Mouse (Mus musculus) thymus, postnatal 10 days (tissue): Measurements from ENCODE around the gene Mtch1.
A peak's percentile ranks its signal among the peaks of the same experiment; 100 is the strongest.

Experiments
- DNase-seq, 2 experiments: peaks; one replicate each; pipeline ENCODE4 v3.0.0; 2021; ENCODE audit warnings: low spot score in 2 of 2

Mtch1 gene

DNA sequence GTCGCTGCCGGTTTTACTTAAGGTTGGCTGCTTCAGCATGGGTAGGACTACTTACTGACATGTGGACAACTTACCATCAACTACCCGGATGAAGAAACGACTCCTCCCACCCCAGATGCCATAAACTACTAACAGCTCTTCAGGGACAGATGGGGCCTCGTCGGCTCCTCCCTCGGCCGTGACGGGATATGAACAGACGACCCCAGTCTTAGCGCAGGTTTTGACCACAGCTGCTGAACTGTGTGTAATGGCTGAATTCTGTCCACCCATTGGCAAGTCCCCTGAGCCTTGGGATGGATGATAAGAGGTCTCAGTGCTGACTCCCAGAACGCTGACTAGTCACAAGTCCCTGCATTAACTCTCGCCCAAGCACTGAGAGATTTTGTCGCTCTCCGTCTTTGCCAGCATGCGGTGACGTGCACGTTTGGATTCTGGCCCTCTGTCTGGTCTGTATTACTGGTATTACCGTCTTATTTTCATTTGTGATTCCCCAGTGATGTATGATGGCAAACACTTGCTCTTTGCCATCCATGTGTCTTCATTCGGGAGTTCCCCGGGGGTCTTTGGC, 37.6 kb downstream of the Mtch1 start:
- DNase-seq = no peak

DNA sequence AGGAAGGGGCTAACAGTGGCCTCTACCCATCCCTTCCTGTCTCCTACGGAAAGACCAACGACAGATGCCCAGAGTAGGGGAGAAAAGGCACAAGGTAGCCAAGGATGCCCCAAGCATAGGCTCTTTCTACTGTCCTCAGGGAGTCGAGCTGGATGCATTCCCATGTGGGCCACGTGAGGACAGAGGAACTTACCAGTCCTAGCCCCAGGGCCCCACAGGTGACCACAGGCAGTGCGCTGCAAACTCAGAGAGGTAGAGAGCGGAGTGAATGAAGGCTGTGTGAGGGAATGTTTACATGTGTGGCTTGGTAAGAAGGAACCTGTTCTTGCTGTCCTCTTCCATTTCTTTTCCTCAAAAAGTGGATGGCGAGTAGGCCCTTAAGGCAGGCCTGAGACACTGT, 41.9 kb downstream of the Mtch1 start:
- DNase-seq = no peak

DNA sequence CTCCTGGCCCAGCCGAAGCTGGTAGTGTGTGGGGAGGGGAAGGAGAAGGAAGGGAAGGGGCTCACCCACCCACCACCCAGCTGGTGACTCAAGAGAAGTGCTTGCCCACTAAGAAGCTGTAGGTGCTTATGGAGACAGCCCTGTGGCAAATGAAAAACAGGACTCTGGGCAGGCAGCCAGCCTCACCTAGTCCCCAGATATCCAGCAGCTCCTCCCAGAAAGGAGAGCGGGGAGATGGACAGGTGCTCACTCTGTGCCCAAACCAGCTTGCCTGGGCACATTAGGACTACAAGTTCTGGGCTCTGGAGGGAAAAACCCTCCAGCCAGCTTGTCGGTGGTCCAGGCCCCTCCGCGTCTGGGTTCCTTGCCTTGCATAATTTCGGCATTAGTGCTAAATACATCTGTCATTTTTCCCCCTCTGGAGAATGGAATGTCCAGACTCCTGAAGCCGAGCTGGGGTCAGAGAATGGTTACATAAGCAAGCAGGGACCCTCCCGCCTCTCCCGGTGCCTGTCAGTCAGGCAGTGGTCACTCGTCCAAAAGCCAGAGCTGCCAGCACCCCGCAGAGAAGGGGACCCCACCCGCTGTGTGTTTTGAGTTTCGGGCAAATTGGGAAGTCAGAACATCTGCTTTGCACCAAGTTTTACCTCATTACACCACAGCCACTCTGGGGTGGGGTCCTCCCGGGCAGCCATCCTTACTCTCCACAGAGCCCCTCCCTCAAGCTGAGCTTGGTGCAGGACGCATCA, 42.5 kb downstream of the Mtch1 start:
- no peak for DNase-seq

DNA sequence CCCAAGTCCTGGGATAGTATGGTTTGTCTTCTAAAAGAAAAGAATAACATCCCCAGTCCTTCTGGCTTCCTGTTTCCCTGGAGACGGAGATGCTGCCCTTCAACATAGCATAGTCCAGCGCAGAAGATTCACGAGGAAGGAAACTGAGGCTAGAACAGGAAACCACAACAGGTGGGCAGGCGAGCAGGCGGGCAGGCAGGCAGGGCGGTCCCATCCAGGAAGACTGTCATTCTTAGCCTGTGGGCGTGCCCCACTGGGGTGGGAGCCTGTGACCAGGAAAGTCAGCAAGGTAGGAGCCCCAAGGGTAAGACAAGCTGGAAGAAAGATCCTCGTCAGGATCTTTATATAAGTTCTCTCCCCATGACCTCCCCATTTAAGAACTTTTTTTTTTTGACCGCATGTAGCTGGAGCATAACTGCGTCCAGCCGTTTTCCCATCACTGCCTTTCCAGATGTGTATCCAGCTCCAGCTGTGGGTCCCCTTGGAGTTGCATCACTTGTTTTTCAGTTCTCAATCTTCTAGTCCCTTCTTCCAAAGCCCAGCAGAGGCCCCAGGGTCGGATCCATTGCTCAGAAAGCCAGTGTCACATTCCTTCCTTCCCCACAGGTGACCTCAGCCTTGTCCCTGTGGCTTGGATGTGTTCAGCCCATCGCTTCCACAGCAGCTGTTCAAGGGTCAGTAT, 43.2 kb downstream of the Mtch1 start:
- DNase-seq = peak; percentile 39 to 40

DNA sequence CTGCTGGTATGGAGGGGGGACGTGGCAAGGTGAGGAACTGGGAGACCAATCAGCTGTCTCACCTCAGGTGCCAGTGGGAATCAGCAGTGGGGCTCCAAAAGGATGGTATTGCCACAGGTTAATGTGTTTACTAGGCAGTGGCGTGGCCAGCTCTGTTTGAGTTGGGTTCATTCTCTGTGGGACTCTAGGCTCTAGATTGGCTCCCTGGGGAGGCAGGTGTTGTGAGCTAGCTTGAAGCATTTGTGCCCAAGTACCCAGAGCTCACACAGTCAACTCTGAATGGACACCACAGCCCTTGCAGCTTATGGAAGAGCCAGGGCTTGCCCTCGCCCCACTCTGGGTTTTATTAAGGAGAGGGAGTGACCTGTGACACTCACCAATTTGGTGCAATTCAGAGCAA, 43.9 kb downstream of the Mtch1 start:
- no peak for DNase-seq

DNA sequence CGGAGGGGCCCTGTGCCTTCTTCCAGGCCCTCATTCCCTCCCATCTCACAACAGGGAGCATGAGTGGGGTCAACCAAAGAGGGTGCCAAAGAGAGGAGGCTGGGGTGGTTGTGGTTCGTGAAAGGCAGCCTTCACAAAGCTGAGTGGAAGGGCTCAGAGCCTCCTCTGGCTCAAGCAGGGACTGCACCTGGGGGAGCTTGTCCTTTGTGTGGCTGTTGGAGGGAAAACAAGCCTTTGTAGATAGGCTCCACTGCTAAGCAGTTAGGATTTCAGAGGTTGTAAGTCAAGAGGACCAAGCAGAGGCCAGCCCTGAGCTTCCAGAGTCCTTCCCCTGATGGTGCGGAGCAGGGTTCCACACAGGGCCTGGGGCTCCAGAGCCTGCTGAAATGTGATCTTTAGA, 44.6 kb downstream of the Mtch1 start:
- DNase-seq = peak in 1 of 2 experiments; percentile 52

DNA sequence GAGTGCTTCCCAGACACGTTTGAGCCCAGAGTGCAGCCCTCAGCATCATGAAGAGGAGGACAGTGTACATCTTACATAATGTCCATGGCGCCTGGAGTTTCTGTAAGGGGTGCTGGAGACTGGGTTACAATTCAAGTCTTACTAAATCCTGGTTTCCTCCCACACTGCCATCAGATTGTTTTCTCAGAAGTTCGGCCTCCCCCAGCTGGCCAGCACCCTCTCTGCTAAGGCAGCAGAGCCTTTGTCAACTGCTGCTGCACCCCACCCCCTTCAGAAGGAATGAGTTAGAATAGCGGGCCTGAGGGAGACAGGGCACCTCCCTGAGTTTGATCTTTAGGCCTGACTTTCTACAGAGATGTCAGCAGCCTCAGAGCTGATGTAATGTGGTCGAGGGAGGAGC, 45.6 kb downstream of the Mtch1 start:
- no peak for DNase-seq

DNA sequence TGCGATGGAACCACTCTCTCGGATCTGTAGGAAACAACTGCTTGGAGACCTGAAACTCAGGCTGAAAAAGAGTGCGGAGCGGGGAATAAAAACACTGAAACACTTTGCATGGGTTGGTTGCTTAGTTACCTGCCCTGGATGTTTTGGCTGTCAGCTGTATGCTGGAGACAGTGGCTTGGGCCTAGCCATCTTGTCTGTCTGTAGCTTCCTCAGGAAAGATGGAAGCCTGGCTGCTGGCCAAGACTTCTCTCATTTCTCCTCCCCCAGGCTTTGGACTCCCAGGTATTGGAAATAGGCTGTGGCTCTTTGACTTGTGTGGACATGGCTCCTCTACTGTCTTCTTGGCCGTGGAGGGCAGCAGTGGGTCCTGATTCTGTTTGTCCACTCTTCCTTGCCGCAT, 46.3 kb downstream of the Mtch1 start:
- DNase-seq = no peak

DNA sequence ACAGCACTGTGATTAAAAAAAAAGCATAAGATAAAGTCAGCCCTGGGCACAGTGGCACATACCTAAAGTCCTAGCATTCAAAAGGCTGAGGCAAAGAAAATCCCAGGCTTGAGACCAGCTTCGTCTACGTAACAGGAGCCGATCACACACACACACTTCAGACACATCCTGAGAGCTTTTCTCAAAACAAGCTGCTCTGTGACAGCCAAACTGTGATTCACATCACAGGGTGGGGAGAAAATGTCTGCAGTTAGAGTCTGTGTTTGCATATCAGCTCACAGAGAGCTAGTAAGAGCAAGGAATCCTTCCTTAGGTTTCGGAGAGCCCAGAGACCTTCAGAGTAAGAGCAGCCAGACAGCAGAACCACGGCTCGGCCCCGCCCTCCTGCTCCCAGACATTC, 46.8 kb downstream of the Mtch1 start:
- no peak for DNase-seq

DNA sequence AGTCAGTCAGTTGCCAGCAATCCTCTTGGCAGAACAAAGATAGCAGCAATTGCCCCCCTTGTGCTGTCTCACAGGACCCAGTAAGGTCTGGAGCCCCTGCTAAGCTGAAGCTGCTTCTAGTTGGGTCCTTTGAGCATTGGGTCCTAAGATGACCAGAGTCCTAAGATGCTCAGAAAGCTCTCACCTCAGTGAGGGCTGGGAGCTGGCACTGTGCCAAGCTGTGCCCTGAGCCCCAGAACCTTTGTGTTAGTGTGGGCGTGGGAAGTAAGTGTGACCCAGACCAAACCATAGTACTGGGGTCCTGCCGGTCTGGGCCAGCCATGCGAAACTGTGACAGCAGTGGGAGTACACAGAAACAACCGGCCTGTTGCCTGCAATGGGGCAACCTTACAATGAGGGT, 48.5 kb downstream of the Mtch1 start:
- DNase-seq = no peak

DNA sequence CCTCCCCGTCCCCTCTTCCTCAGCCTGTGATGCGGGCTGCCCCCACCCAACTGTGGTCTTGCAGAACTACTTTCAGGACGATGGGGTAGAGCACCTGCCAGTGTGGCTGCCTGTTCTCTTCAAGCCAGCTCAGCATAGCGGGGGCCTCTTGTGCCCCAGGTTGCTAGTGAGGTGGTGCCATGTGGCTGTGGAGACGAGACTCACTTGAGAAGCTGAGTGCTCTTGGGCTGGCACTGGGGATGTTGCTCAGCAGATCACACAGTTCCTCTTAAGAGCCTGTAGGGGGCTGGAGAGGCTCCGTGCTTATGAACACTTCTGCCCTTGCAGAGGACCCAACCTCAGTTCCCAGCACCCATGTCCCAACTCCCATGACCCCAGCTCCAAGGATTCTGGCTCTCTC, 49.9 kb downstream of the Mtch1 start:
- no peak for DNase-seq

DNA sequence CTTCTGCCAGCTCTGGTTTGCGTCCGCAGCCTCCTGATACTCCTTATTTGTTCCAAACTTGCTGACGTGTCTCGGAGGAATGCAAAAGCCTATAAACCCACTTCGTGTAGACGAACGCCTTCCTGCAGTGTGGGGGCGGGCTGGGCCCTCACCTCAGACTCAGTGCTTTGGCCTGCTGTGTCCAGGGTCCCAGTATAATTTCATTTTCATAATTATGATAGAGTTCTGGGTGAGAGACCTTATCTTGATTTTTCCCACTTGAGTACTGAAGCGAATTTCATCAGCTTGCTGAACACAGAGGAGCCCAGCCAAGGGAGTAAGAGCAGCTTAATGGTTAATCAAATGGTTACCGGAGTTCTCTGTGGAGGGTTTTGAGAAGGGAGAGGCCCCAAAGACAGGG, 50.4 kb downstream of the Mtch1 start:
- no peak for DNase-seq

DNA sequence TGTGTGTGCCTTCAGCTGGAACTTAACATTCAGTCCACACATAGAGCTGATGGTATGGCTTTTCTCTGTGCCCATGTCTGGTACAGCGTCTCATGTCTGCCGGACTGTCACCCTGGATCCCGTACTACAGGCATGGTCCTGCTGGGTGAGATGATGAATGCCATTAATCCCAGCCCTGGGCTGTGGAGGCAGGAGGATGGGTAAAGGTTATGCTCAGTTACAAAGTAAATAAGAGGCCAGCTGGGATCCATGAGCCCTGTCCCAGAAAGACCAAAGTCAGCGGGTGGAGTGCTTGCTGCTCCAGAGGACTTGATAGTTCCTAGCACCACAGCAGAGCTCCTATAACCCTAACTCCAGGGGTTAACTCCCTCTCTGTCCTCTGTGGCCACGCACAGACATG, 51.9 kb downstream of the Mtch1 start:
- DNase-seq = no peak

DNA sequence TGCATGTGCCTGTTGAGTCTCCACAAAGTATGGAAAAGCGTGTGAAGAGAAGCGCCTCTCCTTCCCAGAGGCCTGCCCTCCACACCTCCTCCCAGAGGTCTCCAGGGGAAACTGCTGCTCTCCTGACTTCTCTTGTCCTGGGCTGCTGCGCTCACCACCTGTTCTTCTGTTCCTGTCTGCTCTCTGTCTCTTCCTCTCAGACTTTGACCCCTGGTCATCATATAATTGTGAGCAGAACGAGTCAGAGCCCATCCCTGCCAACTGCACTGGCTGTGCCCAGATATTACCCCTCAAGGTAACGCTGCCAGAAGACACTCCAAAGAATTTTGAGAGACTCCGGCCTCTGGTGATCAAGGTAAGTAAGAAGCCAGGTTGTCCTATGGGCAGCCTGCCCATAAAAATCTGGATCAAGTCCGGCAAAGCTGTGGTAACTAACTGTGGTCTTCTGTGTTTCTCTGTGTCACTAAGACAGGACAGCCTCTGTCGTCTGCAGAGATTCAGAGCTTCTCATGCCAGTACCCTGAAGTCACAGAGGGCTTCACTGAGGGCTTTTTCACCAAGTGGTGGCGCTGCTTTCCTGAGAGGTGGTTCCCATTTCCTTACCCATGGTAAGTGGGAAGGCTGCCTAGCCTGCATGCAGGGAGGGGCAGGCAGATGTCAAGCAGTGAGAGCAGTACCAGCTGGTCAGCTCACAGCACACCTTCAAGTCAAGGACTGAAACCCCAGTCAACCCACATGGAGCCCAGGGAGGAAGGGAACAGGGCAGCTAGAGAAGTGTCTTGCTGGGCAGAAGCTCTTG, 53.7 kb downstream of the Mtch1 start:
- no peak for DNase-seq

DNA sequence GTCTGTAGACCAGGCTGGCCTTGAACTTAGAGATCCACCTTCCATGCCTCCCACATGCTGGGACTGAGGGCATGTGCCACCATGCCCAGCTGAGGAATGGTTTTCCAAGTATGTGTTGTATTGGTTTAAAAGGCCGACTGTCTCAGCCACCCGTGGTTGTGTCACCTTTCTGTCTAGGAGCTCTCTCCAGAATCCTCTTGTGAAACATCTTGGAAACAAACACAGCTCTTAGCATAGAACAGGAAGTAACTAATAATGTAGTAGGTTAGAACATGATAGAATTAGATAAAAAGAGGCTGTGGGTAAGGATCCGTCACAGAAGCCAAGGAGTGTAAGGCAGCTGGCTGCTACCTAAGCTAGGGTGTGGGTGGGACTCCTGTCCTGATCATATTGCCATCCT, 54.7 kb downstream of the Mtch1 start:
- no peak for DNase-seq

DNA sequence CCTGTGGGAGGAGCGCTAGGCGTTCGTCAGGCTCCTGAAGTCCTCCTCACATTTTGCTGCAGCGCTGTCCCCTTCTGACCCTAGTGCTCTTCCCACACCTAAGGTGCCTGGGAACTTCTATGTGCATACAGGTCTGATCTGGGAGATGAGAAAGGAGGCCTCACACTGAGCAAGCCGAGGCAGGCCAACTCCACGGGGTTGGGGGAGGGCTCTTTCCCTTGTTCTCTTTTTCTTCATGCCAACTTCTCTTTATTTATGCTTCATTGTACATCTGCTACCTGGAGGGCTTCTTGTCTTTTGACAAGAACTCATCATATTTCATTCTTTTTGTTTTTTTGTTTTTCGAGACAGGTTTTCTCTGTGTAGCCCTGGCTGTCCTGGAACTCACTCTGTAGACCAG, 55.9 kb downstream of the Mtch1 start:
- DNase-seq = no peak

DNA sequence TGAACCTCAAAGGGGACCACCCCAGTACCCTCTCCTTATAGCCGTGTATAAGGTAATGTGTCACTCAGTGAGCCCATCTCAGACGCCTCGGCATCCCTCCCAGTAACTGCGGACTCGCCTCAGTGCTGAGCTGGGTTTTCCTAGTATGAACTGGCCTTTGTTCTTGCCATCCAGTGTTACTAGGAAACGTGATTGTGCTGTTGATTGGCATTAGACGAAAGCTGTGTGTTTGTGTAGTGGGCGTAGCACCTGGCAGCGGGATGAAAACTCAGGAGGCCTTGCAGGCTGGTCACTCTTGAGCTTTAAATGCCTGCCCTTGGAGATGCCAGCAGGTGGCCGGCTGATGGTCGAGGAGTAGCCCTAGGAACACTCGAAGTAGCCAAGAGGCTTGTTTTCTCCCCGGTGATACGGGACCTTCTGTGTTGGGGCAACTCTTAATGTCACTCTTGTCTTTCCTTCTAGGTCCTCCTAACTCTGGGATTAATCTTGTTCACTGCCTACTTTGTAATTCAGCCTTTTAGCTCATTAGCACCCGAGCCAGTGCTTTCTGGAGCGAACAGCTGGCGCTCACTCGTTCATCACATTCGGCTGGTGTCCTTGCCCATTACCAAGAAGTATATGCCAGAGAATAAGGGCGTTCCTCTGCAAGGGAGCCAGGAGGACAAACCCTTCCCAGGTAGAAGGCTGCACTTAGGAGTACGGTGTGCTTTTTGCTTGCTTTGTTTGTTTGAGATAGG, 65.3 kb downstream of the Mtch1 start:
- no peak for DNase-seq
